Mouse (Mus musculus) heart, adult 9 months (tissue): ENCODE data around the gene Clec16a.

Source experiments
- DNase-seq, 2 experiments: peaks; one replicate each; pipeline ENCODE4 v3.0.0; 2022; ENCODE audit warnings: low spot score in 2 of 2

The Clec16a gene

DNA sequence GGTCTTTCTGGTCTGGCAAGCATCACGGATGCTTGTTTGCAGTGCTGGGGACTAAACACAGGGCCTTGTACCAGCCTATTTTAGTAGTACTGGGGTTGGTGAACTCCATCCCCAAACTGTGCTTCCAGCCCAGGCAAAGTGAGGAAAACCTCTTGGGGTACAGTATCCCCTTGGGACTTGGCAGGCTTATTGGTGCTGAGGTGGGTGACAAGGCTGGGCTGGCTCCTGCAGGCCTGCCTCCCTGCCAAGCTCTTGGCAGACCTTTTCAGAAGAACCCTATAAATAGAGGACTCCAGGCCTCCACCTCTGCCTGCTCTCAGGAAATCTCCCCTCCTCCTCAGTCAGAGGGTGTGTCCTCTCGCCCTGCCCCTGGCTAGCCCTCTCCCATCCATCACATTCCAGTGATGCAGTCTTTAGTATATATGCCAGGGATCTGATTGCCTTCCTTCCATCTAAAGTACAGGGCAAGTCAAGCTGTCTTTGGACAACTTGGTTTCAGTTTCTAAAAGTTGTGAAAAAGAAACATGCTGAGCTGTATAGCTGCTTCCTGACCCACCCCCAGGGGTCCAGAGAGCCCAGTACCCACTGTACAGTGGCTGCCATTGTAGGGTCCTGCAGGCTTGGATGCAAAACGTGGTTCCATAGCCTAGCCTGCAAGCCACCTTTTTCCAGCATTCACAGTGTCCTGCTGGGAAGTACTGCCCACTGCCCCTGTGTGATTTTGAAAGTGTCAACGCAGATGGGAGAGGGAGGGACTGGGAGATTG lies 241.8 kb downstream of the Clec16a start:
- peak; percentile 51 to 60 for DNase-seq

DNA sequence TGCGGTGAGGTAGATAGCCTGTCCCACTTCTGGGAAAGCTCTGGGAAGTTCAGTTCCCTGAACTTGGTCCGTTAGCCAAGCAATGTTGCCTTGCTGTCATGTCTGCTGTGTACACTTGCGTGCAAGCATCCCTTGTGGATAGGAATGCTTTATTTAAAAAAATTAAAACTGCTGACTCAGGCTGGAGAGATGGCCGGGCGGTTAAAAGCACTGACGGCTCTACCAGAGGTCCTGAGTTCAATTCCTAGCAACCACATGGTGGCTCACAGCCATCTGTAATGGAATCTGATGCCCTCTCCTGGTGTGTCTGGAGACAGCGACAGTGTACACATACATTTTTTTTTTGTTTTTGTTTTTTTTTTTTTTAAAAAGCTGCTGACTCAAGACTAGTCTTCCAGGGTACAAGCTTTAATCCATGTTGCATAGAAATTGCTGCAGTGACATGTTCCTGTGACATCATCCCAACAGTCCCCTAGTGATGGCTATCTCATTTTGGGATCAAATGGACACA lies 242.5 kb downstream of the Clec16a start:
- DNase-seq = no peak

DNA sequence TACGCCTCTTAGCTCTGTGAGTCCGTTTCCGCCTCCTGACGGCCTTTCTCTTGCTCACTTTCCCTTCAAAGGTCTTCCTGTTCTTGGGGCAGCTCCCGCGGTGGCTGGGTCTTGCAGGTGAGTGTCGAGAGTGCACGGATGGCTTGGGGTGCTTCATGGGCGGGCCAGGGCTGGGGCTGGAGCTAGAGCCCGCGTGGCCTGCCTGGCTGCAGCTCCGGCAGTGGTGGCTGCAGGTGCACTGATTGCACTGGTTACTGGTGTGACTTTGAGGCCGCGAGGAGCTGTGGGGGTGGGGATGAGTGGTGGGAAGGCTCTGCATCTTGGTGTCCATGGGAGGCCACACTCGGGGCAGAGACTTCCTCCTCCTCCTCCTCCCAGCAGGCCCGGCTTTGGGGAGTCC lies 243.1 kb downstream of the Clec16a start, which contains the start of gene Tnp2:
Gene Tnp2, minus strand, starts transcription at position 390 of the 400 bp plus-strand sequence.
- no peak for DNase-seq

DNA sequence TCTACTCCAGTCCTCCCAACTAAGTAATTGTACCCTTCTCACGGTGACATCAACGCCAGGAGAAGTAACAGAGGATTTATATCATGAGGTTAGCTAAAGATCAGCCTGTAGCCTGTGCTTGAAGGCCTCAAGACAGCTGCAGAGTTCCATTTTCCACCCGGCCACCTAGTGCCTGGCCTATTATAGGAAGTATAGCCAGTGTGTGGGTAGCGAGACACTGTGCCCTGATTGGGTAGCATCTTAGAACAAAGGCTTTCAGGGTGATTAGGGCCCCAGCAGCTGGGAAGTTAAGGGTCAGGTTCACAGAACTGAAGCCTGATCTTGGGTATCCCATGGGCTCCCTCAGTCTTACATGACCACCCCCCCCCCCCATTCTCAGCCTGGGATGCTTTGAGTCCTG lies 243.7 kb downstream of the Clec16a start:
- DNase-seq = no peak

DNA sequence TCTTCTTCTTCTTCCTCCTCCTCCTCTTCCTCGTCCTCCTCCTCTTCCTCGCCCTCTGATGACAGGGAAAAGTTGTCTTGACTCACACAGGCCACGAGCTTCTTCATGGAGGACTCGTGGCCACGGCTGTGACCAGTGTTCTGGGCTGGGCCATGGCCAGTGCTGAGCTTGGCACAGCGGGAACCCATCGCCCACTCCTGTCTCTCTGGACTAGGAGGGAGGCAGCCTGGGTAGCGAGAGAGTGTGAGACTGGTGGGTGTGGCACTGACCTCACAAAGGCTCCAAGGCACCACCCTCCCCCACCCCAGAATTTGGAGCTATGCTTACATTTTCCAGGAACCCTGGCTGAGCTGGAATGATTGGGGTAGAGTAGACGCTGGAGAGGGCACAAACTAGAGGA lies 245.6 kb downstream of the Clec16a start, which contains the start of gene Prm3:
Gene Prm3, minus strand, starts transcription at position 213 of the 400 bp plus-strand sequence.
- DNase-seq = no peak
